Mouse (Mus musculus) midbrain, embryonic 12.5 days (tissue): Measurements from ENCODE around the gene Rundc1. TPM values are rescaled to one million over a fixed set of nuclear protein-coding genes. Genes with fewer than 3 reads are reported as not detected.
A peak's percentile ranks its signal among the peaks of the same experiment; 100 is the strongest.
"Not testable (repeated sequence)": the region's sequence is repeated elsewhere in the genome, so short reads cannot be mapped to it uniquely, and the experiment has no call there.

Source experiments
- ATAC-seq: fragments of 200-750 bp; cut with Nextera tagmentation; 2 replicates; pipeline ENCODE4 v1.8.0; 2017; ENCODE audit warnings: low read depth, moderate TSS enrichment, moderate library complexity; ENCODE audit not compliant: low FRiP score
- H3K27ac ChIP-seq: fragments of 300-500 bp; sonication (generic); replicated peaks from 2 replicates; pipeline ENCODE4 v1.5.1; 2016; ENCODE audit warnings: mild to moderate bottlenecking
- H3K27me3 ChIP-seq: fragments of 300-500 bp; sonication (generic); 2 replicates; pipeline ENCODE4 v1.6.1; 2016; ENCODE audit warnings: mild to moderate bottlenecking
- H3K36me3 ChIP-seq: fragments of 300-500 bp; sonication (generic); 2 replicates; pipeline ENCODE4 v1.6.1; 2016
- H3K4me1 ChIP-seq: fragments of 300-500 bp; sonication (generic); 2 replicates; pipeline ENCODE4 v1.6.1; 2016
- H3K4me2 ChIP-seq: fragments of 300-500 bp; sonication (generic); replicated peaks from 2 replicates; pipeline ENCODE4 v1.6.1; 2016; ENCODE audit warnings: mild to moderate bottlenecking, moderate library complexity
- H3K4me3 ChIP-seq: fragments of 300-500 bp; sonication (generic); 2 replicates; pipeline ENCODE4 v1.5.1; 2016; ENCODE audit warnings: mild to moderate bottlenecking
- H3K9ac ChIP-seq: fragments of 300-500 bp; sonication (generic); replicated peaks from 2 replicates; pipeline ENCODE4 v1.6.1; 2016; ENCODE audit warnings: mild to moderate bottlenecking, moderate library complexity
- H3K9me3 ChIP-seq: fragments of 300-500 bp; sonication (generic); 2 replicates; pipeline ENCODE4 v1.6.1; 2016; ENCODE audit warnings: mild to moderate bottlenecking
- WGBS: fragments of 180-500 bp; shearing (Covaris S2); methylation state at CpG from one replicate; pipeline ENCODE4 v1.1.7; 2016; 5-methylcytosine and 5-hydroxymethylcytosine counted together
- polyA plus RNA-seq: library from polyadenylated mRNA; unstranded; fragments of >200 nt; fragmentation: Nextera tagmentation; extraction: Ambion mirVana; gene quantifications from 2 replicates; pipeline ENCODE4 v1.2.1, GENCODE M21; 2016

The Rundc1 gene
- polyA plus RNA-seq, 1 experiment from 2014 or later = 30.2 TPM

GRCm38 (mm10) chr11:101424105-101424851 lies 607 bp upstream of the Rundc1 start, which contains the start of gene Gm27029:
Gene Gm27029, minus strand, starts transcription at chr11:101424796.
- peaks cover 24% of the 10 kb centered on the region for H3K4me1 ChIP-seq
- H3K4me2 ChIP-seq = peak within 1 kb of the TSS; percentile 91
- peak within 1 kb of the TSS; percentile 85 for H3K27ac ChIP-seq
- H3K27me3 ChIP-seq = no peaks in the 10 kb centered on the region; the same call in 1 of the 2 replicates
- peak; percentile 17; the same call in 1 of the 2 replicates for ATAC-seq
- peak within 1 kb of the TSS; percentile 83 for H3K4me3 ChIP-seq
- peak within 1 kb of the TSS; percentile 75 for H3K9ac ChIP-seq
- H3K36me3 ChIP-seq = peaks cover 4% of the 10 kb centered on the region
- WGBS = 8% methylated on average over 23 of the region's 23 CpGs
- no peaks in the 10 kb centered on the region for H3K9me3 ChIP-seq

- Histone ChIP-seq H3K4me1 (peaks cover 24% of the 10 kb centered on the region), H3K4me3 (peak overlapping the region; percentile 83), H3K4me2 (peak overlapping the region; percentile 91), H3K27ac (no peak overlapping the region), H3K9me3 (no peaks in the 10 kb centered on the region), H3K9ac (peak overlapping the region; percentile 75; the same call in 1 of the 2 replicates), H3K36me3 (peaks cover 22% of the 10 kb centered on the region), H3K27me3 (no peaks in the 10 kb centered on the region; the same call in 1 of the 2 replicates)
- ATAC-seq = no peak
- WGBS = 68% methylated on average over 8 of the region's 8 CpGs
Observed at GRCm38 (mm10) chr11:101426165-101426564, 1.3 kb downstream of the Rundc1 start.

GRCm38 (mm10) chr11:101431327-101431726 lies 6.4 kb downstream of the Rundc1 start:
- no peak for ATAC-seq
- Histone ChIP-seq H3K27ac (no peak overlapping the region), H3K9me3 (no peaks in the 10 kb centered on the region), H3K4me1 (peaks cover 7% of the 10 kb centered on the region), H3K9ac (no peak overlapping the region), H3K36me3 (peaks cover 66% of the 10 kb centered on the region), H3K4me3 (no peak overlapping the region), H3K27me3 (no peaks in the 10 kb centered on the region), H3K4me2 (no peak overlapping the region)
- WGBS = 92% methylated on average over 9 of the region's 9 CpGs

GRCm38 (mm10) chr11:101433396-101433795 lies 8.5 kb downstream of the Rundc1 start:
- WGBS = 90% methylated on average over 13 of the region's 13 CpGs
- Histone ChIP-seq H3K9me3 (no peaks in the 10 kb centered on the region), H3K4me1 (no peaks in the 10 kb centered on the region), H3K27ac (no peak overlapping the region), H3K36me3 (peaks cover 66% of the 10 kb centered on the region), H3K9ac (0 out of 2 replicates have a peak overlapping the region, but pooled peaks have one; percentile 4), H3K27me3 (no peaks in the 10 kb centered on the region), H3K4me2 (no peak overlapping the region), H3K4me3 (no peak overlapping the region)
- no peak for ATAC-seq

GRCm38 (mm10) chr11:101435831-101436230 lies 10.9 kb downstream of the Rundc1 start:
- Histone ChIP-seq H3K9ac (no peak overlapping the region), H3K4me3 (no peak overlapping the region), H3K27me3 (no peaks in the 10 kb centered on the region), H3K4me2 (no peak overlapping the region), H3K4me1 (no peaks in the 10 kb centered on the region), H3K36me3 (peaks cover 47% of the 10 kb centered on the region), H3K9me3 (no peaks in the 10 kb centered on the region), H3K27ac (no peak overlapping the region)
- no peak for ATAC-seq
- 86% methylated on average over 4 of the region's 4 CpGs for WGBS

GRCm38 (mm10) chr11:101436916-101437315 lies 12.0 kb downstream of the Rundc1 start:
- Histone ChIP-seq H3K9ac (no peak overlapping the region), H3K4me3 (no peak overlapping the region), H3K27ac (peak overlapping the region; percentile 30; the same call in 1 of the 2 replicates), H3K36me3 (peaks cover 37% of the 10 kb centered on the region), H3K27me3 (no peaks in the 10 kb centered on the region), H3K4me1 (no peaks in the 10 kb centered on the region), H3K4me2 (no peak overlapping the region), H3K9me3 (no peaks in the 10 kb centered on the region)
- WGBS = 44% methylated on average over 4 of the region's 4 CpGs
- no peak for ATAC-seq

- not testable (repeated sequence) for H3K4me2 ChIP-seq, H3K4me1 ChIP-seq, ATAC-seq, H3K27me3 ChIP-seq, H3K4me3 ChIP-seq, H3K9ac ChIP-seq, H3K27ac ChIP-seq, H3K9me3 ChIP-seq
- peaks cover 29% of the 10 kb centered on the region for H3K36me3 ChIP-seq
- WGBS = 62% methylated on average over 3 of the region's 3 CpGs
Observed at GRCm38 (mm10) chr11:101438006-101438405, 13.1 kb downstream of the Rundc1 start.

GRCm38 (mm10) chr11:101441450-101442126 lies 16.7 kb downstream of the Rundc1 start:
- 41% methylated on average over 15 of the region's 15 CpGs for WGBS
- 0 out of 2 replicates have a peak overlapping the region, but pooled peaks have one; percentile 31 for H3K9ac ChIP-seq
- H3K4me2 ChIP-seq = peak overlapping the region; percentile 98
- H3K4me3 ChIP-seq = peak overlapping the region; percentile 77
- not testable (repeated sequence) for H3K9me3 ChIP-seq, ATAC-seq, H3K27me3 ChIP-seq
- H3K27ac ChIP-seq = 0 out of 2 replicates have a peak overlapping the region, but pooled peaks have one; percentile 35
- peaks cover 28% of the 10 kb centered on the region for H3K36me3 ChIP-seq
- peaks cover 13% of the 10 kb centered on the region for H3K4me1 ChIP-seq

GRCm38 (mm10) chr11:101442127-101442693 lies 17.3 kb downstream of the Rundc1 start, which contains the start of gene Rpl27:
Gene Rpl27, plus strand, starts transcription at chr11:101442298.
- peak within 1 kb of the TSS; percentile 98 for H3K4me2 ChIP-seq
- peaks cover 28% of the 10 kb centered on the region for H3K36me3 ChIP-seq
- peak within 1 kb of the TSS; percentile 93 for H3K27ac ChIP-seq
- H3K9me3 ChIP-seq = no peaks in the 10 kb centered on the region
- WGBS = under 1% methylated on average over 42 of the region's 42 CpGs
- H3K4me1 ChIP-seq = peaks cover 13% of the 10 kb centered on the region
- H3K9ac ChIP-seq = peak within 1 kb of the TSS; percentile 94
- no peaks in the 10 kb centered on the region for H3K27me3 ChIP-seq
- peak; percentile 99 for ATAC-seq
- H3K4me3 ChIP-seq = peak within 1 kb of the TSS; percentile 77

GRCm38 (mm10) chr11:101442760-101443159 lies 17.9 kb downstream of the Rundc1 start:
- H3K4me1 ChIP-seq = peaks cover 13% of the 10 kb centered on the region
- WGBS = under 1% methylated on average over 14 of the region's 14 CpGs
- ATAC-seq = no peak
- no peaks in the 10 kb centered on the region for H3K27me3 ChIP-seq
- H3K9me3 ChIP-seq = no peaks in the 10 kb centered on the region
- H3K4me2 ChIP-seq = peak overlapping the region; percentile 98
- peak overlapping the region; percentile 77 for H3K4me3 ChIP-seq
- H3K9ac ChIP-seq = peak overlapping the region; percentile 94
- peak overlapping the region; percentile 93 for H3K27ac ChIP-seq
- H3K36me3 ChIP-seq = peaks cover 28% of the 10 kb centered on the region

GRCm38 (mm10) chr11:101446319-101446718 lies 21.4 kb downstream of the Rundc1 start:
- Histone ChIP-seq H3K36me3 (peaks cover 28% of the 10 kb centered on the region), H3K4me3 (no peak overlapping the region), H3K4me1 (peaks cover 13% of the 10 kb centered on the region), H3K27me3 (no peaks in the 10 kb centered on the region), H3K9me3 (no peaks in the 10 kb centered on the region), H3K4me2 (no peak overlapping the region), H3K9ac (no peak overlapping the region), H3K27ac (no peak overlapping the region)
- ATAC-seq = no peak
- WGBS = 80% methylated on average over 1 of the region's 1 CpGs

- not testable (repeated sequence) for ATAC-seq, H3K4me3 ChIP-seq, H3K4me2 ChIP-seq, H3K27me3 ChIP-seq, H3K9me3 ChIP-seq, H3K27ac ChIP-seq, H3K9ac ChIP-seq
- Histone ChIP-seq H3K36me3 (peaks cover 28% of the 10 kb centered on the region), H3K4me1 (peaks cover 13% of the 10 kb centered on the region)
- 88% methylated on average over 8 of the region's 8 CpGs for WGBS
Observed at GRCm38 (mm10) chr11:101446860-101447259, 22.0 kb downstream of the Rundc1 start.
